Comparison of ENCODE assay signal across 8 mouse cellular contexts in genomic region chr9:72641093-72641680, GRCm38 (mm10). TPM values are rescaled to one million over a fixed set of nuclear protein-coding genes. Genes with fewer than 3 reads are reported as not detected.
DNase-seq lines count a peak whose midpoint lies in the region; ATAC-seq and TF ChIP-seq lines count a peak whose summit lies in the region.

No protein-coding gene starts in this region.

- no peak overlapping the region for H3K4me2 ChIP-seq in forebrain, embryonic 16.5 days (ENCODE audit: low read length)
- H3K4me2 ChIP-seq in intestine, postnatal 0 days (replicated peaks; ENCODE audit: low read depth) = peak overlapping the region; percentile 57; the same call in 1 of the 2 replicates
- H3K4me2 ChIP-seq in midbrain, embryonic 16.5 days (ENCODE audit: low read length) = no peak overlapping the region

- ATAC-seq in forebrain, embryonic 16.5 days = no peak
- no peak for ATAC-seq in intestine, postnatal 0 days
- no peak for ATAC-seq in midbrain, embryonic 16.5 days

- no peak for TF ChIP-seq CTCF in cerebellum, adult 2 months (IDR thresholded peaks at IDR 0.05; ENCODE audit: borderline replicate concordance, insufficient read depth, low read depth, low read length)
- TF ChIP-seq CTCF in intestine, postnatal 0 days (IDR thresholded peaks at IDR 0.05; ENCODE audit: low read depth) = no peak

- no peak for TF ChIP-seq POLR2A in cerebellum, adult 2 months (IDR thresholded peaks at IDR 0.05; ENCODE audit: borderline replicate concordance, insufficient read depth, low read length)

- 0 out of 2 replicates have a peak overlapping the region, but pooled peaks have one; percentile 54 for H3K27ac ChIP-seq in cerebellum, adult 2 months (ENCODE audit: insufficient read depth, low read length)
- H3K27ac ChIP-seq in forebrain, embryonic 16.5 days (ENCODE audit: low read length) = peak overlapping the region; percentile 88
- peak overlapping the region; percentile 84 for H3K27ac ChIP-seq in intestine, postnatal 0 days (ENCODE audit: low read depth, low read length)
- H3K27ac ChIP-seq in midbrain, embryonic 16.5 days (ENCODE audit: low read length) = peak overlapping the region; percentile 93

- no peaks in the 10 kb centered on the region for H3K27me3 ChIP-seq in cerebellum, adult 2 months (ENCODE audit: control insufficient read depth, insufficient read depth, low read length)
- no peaks in the 10 kb centered on the region for H3K27me3 ChIP-seq in forebrain, embryonic 16.5 days (replicated peaks; ENCODE audit: control insufficient read depth, insufficient read depth, low read length)
- H3K27me3 ChIP-seq in intestine, postnatal 0 days (replicated peaks; ENCODE audit: control insufficient read depth, insufficient read depth, low read length) = no peaks in the 10 kb centered on the region
- no peaks in the 10 kb centered on the region for H3K27me3 ChIP-seq in midbrain, embryonic 16.5 days (ENCODE audit: control insufficient read depth, insufficient read depth, low read depth, low read length)

- WGBS in cerebellum, adult 2 months = 83% methylated on average over 6 of the region's 6 CpGs
- 47% methylated on average over 6 of the region's 6 CpGs for WGBS in forebrain, embryonic 16.5 days
- WGBS in intestine, postnatal 0 days = 44% methylated on average over 6 of the region's 6 CpGs
- 64% methylated on average over 6 of the region's 6 CpGs for WGBS in midbrain, embryonic 16.5 days

- H3K9ac ChIP-seq in forebrain, embryonic 16.5 days (replicated peaks; ENCODE audit: low read depth, low read length) = no peak overlapping the region
- no peak overlapping the region for H3K9ac ChIP-seq in intestine, postnatal 0 days (ENCODE audit: low read depth, low read length)
- H3K9ac ChIP-seq in midbrain, embryonic 16.5 days (ENCODE audit: low read depth, low read length) = no peak overlapping the region

- H3K36me3 ChIP-seq in forebrain, embryonic 16.5 days (ENCODE audit: control insufficient read depth, insufficient read depth) = no peaks in the 10 kb centered on the region
- H3K36me3 ChIP-seq in intestine, postnatal 0 days (ENCODE audit: control insufficient read depth, insufficient read depth) = no peaks in the 10 kb centered on the region
- no peaks in the 10 kb centered on the region for H3K36me3 ChIP-seq in midbrain, embryonic 16.5 days (ENCODE audit: control insufficient read depth, insufficient read depth, low read length)

- DNase-seq in cerebellum, adult 2 months = no peak
- no peak for DNase-seq in cerebellum, adult 8-10 months
- no peak for DNase-seq in retina, embryonic 14.5 days (ENCODE audit: low spot score)
- no peak for DNase-seq in testis, postnatal 10 days (ENCODE audit: low spot score)
- no peak for DNase-seq in urinary bladder, postnatal 10 days (ENCODE audit: low spot score)

- H3K9me3 ChIP-seq in forebrain, embryonic 16.5 days (ENCODE audit: control insufficient read depth, low read length) = no peaks in the 10 kb centered on the region
- no peaks in the 10 kb centered on the region for H3K9me3 ChIP-seq in intestine, postnatal 0 days (ENCODE audit: control insufficient read depth)
- no peaks in the 10 kb centered on the region for H3K9me3 ChIP-seq in midbrain, embryonic 16.5 days (replicated peaks; ENCODE audit: control insufficient read depth, low read length, poor library complexity, severe bottlenecking)

- H3K4me3 ChIP-seq in cerebellum, adult 2 months (replicated peaks; ENCODE audit: insufficient read depth, low read depth, low read length) = no peak overlapping the region
- no peak overlapping the region for H3K4me3 ChIP-seq in forebrain, embryonic 16.5 days (replicated peaks; ENCODE audit: low read length)
- no peak overlapping the region for H3K4me3 ChIP-seq in intestine, postnatal 0 days (ENCODE audit: low read depth, low read length)
- H3K4me3 ChIP-seq in midbrain, embryonic 16.5 days (ENCODE audit: low read depth, low read length) = no peak overlapping the region

- peaks cover 5% of the 10 kb centered on the region; the same call in 1 of the 2 replicates for H3K4me1 ChIP-seq in cerebellum, adult 2 months (ENCODE audit: control insufficient read depth, insufficient read depth, low read length)
- H3K4me1 ChIP-seq in forebrain, embryonic 16.5 days (replicated peaks; ENCODE audit: control insufficient read depth, insufficient read depth, low read length) = peaks cover 22% of the 10 kb centered on the region
- H3K4me1 ChIP-seq in intestine, postnatal 0 days (replicated peaks; ENCODE audit: control insufficient read depth, insufficient read depth, low read length) = peaks cover 8% of the 10 kb centered on the region; the same call in 1 of the 2 replicates
- H3K4me1 ChIP-seq in midbrain, embryonic 16.5 days (ENCODE audit: control insufficient read depth, insufficient read depth, low read length) = peaks cover 20% of the 10 kb centered on the region

RNA-seq across cellular contexts. Expression of gene Nedd4, which starts 21.0 kb away (rescaled TPM):
- 248 and 269 TPM in 2 replicates for polyA plus RNA-seq in cerebellum, adult 2 months (2012; rRNA removed)
- polyA plus RNA-seq in forebrain, embryonic 16.5 days (2015; fragmentation: Nextera tagmentation; extraction: Ambion mirVana) = 415 and 474 TPM in 2 replicates
- polyA plus RNA-seq in intestine, postnatal 0 days (2015; fragmentation: Nextera tagmentation; extraction: Ambion mirVana) = 142 and 160 TPM in 2 replicates
- polyA plus RNA-seq in midbrain, embryonic 16.5 days (2015; fragmentation: Nextera tagmentation; extraction: Ambion mirVana) = 393 and 436 TPM in 2 replicates
